Mouse (Mus musculus): Measurements from ENCODE around the gene Gpr183. TPM values are rescaled to one million over a fixed set of nuclear protein-coding genes. Genes with fewer than 3 reads are reported as not detected.

Gene Gpr183
- total RNA-seq, 1 experiment from 2014 or later: 1.1 TPM

- ATAC-seq (replicated peaks in 1 of 2; ENCODE audit: insufficient read depth in 1 of 2, low FRiP score in 2 of 2, low TSS enrichment in 1 of 2, low read depth in 1 of 2, poor library complexity in 2 of 2, severe bottlenecking in 2 of 2): no peak
Measured at GRCm38 (mm10) chr14:121962128-121962890, 2.7 kb downstream of the Gpr183 start.

- ATAC-seq (replicated peaks in 1 of 2; ENCODE audit: insufficient read depth in 1 of 2, low FRiP score in 2 of 2, low TSS enrichment in 1 of 2, low read depth in 1 of 2, poor library complexity in 2 of 2, severe bottlenecking in 2 of 2): peak in 1 of 2 experiments; percentile 23; a peak in 1 of 4 replicates
Measured at GRCm38 (mm10) chr14:121961496-121962127, 3.4 kb downstream of the Gpr183 start.

GRCm38 (mm10) chr14:121960997-121961396 lies 4.0 kb downstream of the Gpr183 start:
- ATAC-seq (replicated peaks in 1 of 2; ENCODE audit: insufficient read depth in 1 of 2, low FRiP score in 2 of 2, low TSS enrichment in 1 of 2, low read depth in 1 of 2, poor library complexity in 2 of 2, severe bottlenecking in 2 of 2): no peak

- ATAC-seq (replicated peaks in 1 of 2; ENCODE audit: insufficient read depth in 1 of 2, low FRiP score in 2 of 2, low TSS enrichment in 1 of 2, low read depth in 1 of 2, poor library complexity in 2 of 2, severe bottlenecking in 2 of 2): peak; percentile 29 to 34; a peak in 3 of 4 replicates
Measured at GRCm38 (mm10) chr14:121960531-121960930, 4.5 kb downstream of the Gpr183 start.

- no peak for ATAC-seq (replicated peaks in 1 of 2; ENCODE audit: insufficient read depth in 1 of 2, low FRiP score in 2 of 2, low TSS enrichment in 1 of 2, low read depth in 1 of 2, poor library complexity in 2 of 2, severe bottlenecking in 2 of 2)
Measured at GRCm38 (mm10) chr14:121960031-121960430, 5.0 kb downstream of the Gpr183 start.

- no peak for ATAC-seq (replicated peaks in 1 of 2; ENCODE audit: insufficient read depth in 1 of 2, low FRiP score in 2 of 2, low TSS enrichment in 1 of 2, low read depth in 1 of 2, poor library complexity in 2 of 2, severe bottlenecking in 2 of 2)
Measured at GRCm38 (mm10) chr14:121959538-121959980, 5.4 kb downstream of the Gpr183 start.

- ATAC-seq (replicated peaks in 1 of 2; ENCODE audit: insufficient read depth in 1 of 2, low FRiP score in 2 of 2, low TSS enrichment in 1 of 2, low read depth in 1 of 2, poor library complexity in 2 of 2, severe bottlenecking in 2 of 2): peak in 1 of 2 experiments; percentile 30; a peak in 1 of 4 replicates
Measured at GRCm38 (mm10) chr14:121958751-121959537, 6.1 kb downstream of the Gpr183 start.

- ATAC-seq (replicated peaks in 1 of 2; ENCODE audit: insufficient read depth in 1 of 2, low FRiP score in 2 of 2, low TSS enrichment in 1 of 2, low read depth in 1 of 2, poor library complexity in 2 of 2, severe bottlenecking in 2 of 2): no peak
Measured at GRCm38 (mm10) chr14:121958041-121958750, 6.8 kb downstream of the Gpr183 start.

GRCm38 (mm10) chr14:121957176-121957871 lies 7.7 kb downstream of the Gpr183 start:
- no peak for ATAC-seq (replicated peaks in 1 of 2; ENCODE audit: insufficient read depth in 1 of 2, low FRiP score in 2 of 2, low TSS enrichment in 1 of 2, low read depth in 1 of 2, poor library complexity in 2 of 2, severe bottlenecking in 2 of 2)

- ATAC-seq (replicated peaks in 1 of 2; ENCODE audit: insufficient read depth in 1 of 2, low FRiP score in 2 of 2, low TSS enrichment in 1 of 2, low read depth in 1 of 2, poor library complexity in 2 of 2, severe bottlenecking in 2 of 2): no peak
Measured at GRCm38 (mm10) chr14:121956291-121956690, 8.7 kb downstream of the Gpr183 start.

GRCm38 (mm10) chr14:121955176-121955795 lies 9.7 kb downstream of the Gpr183 start:
- peak in 1 of 2 experiments; percentile 27; a peak in 1 of 4 replicates for ATAC-seq (replicated peaks in 1 of 2; ENCODE audit: insufficient read depth in 1 of 2, low FRiP score in 2 of 2, low TSS enrichment in 1 of 2, low read depth in 1 of 2, poor library complexity in 2 of 2, severe bottlenecking in 2 of 2)

GRCm38 (mm10) chr14:121954608-121955007 lies 10.4 kb downstream of the Gpr183 start:
- ATAC-seq (replicated peaks in 1 of 2; ENCODE audit: insufficient read depth in 1 of 2, low FRiP score in 2 of 2, low TSS enrichment in 1 of 2, low read depth in 1 of 2, poor library complexity in 2 of 2, severe bottlenecking in 2 of 2): no peak

GRCm38 (mm10) chr14:121954129-121954528 lies 10.9 kb downstream of the Gpr183 start:
- no peak for ATAC-seq (replicated peaks in 1 of 2; ENCODE audit: insufficient read depth in 1 of 2, low FRiP score in 2 of 2, low TSS enrichment in 1 of 2, low read depth in 1 of 2, poor library complexity in 2 of 2, severe bottlenecking in 2 of 2)

GRCm38 (mm10) chr14:121952046-121952400 lies 13.0 kb downstream of the Gpr183 start:
- ATAC-seq (replicated peaks in 1 of 2; ENCODE audit: insufficient read depth in 1 of 2, low FRiP score in 2 of 2, low TSS enrichment in 1 of 2, low read depth in 1 of 2, poor library complexity in 2 of 2, severe bottlenecking in 2 of 2): no peak

GRCm38 (mm10) chr14:121951399-121952045 lies 13.5 kb downstream of the Gpr183 start:
- peak; percentile 12 to 20; a peak in 2 of 4 replicates for ATAC-seq (replicated peaks in 1 of 2; ENCODE audit: insufficient read depth in 1 of 2, low FRiP score in 2 of 2, low TSS enrichment in 1 of 2, low read depth in 1 of 2, poor library complexity in 2 of 2, severe bottlenecking in 2 of 2)

GRCm38 (mm10) chr14:121949897-121950296 lies 15.1 kb downstream of the Gpr183 start:
- 0 out of 4 replicates have a peak, but pooled peaks have one; percentile 18 for ATAC-seq (replicated peaks in 1 of 2; ENCODE audit: insufficient read depth in 1 of 2, low FRiP score in 2 of 2, low TSS enrichment in 1 of 2, low read depth in 1 of 2, poor library complexity in 2 of 2, severe bottlenecking in 2 of 2)

All from hematopoietic stem cell, adult 5-6 weeks (primary cell).